Comparison of ENCODE assay signal across 30 mouse cellular contexts in the genomic region with DNA sequence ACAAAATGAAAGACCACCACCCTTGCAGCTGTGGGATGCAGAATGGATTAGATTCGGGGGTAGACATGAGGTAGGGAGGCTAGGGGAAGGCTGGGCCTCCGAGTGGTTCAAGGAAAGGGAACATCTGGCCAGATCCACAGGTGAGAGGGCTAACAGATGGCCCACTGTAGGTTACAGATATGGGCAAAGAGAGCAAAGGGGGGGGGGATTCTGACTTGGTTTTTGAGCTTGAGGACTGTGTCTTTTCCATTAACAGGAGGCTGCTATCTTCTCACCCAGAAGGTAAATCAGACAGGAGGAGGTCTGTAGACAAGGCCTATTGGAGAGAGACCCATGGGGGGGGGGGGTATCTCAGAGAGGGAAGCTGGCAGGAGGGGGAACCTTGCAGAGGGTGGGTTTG. TPM values are rescaled to one million over a fixed set of nuclear protein-coding genes. Genes with fewer than 3 reads are reported as not detected.
A peak's percentile ranks its signal among the peaks of the same experiment; 100 is the strongest.
DNase-seq lines count a peak whose midpoint lies in the region; ATAC-seq and TF ChIP-seq lines count a peak whose summit lies in the region.
"Had no signal": no experiment of that assay in that cellular context is flagged by ENCODE, and none has a peak within 500 bp of the region (broad histone marks: within the 10 kb centered on the region; RNA-seq: fewer than 3 reads in every experiment).

No protein-coding gene starts in this region.

- H3K9me3 ChIP-seq in liver, embryonic 11.5 days (ENCODE audit: control insufficient read depth, low read length), result no peaks in the 10 kb centered on the region
- H3K9me3 ChIP-seq in G1E (replicated peaks), result no peaks in the 10 kb centered on the region
- no peaks in the 10 kb centered on the region for H3K9me3 ChIP-seq in liver, embryonic 14.5 days (ENCODE audit: control insufficient read depth, low read length)
- H3K9me3 ChIP-seq: embryonic facial prominence, embryonic 10.5 days; embryonic facial prominence, embryonic 13.5 days; forebrain, embryonic 13.5 days; heart, embryonic 12.5 days; heart, embryonic 15.5 days; hindbrain, embryonic 10.5 days; hindbrain, embryonic 13.5 days had no signal

- no peak overlapping the region for H3K4me2 ChIP-seq in liver, embryonic 11.5 days
- H3K4me2 ChIP-seq in liver, embryonic 14.5 days (ENCODE audit: low read depth), result no peak overlapping the region
- H3K4me2 ChIP-seq: embryonic facial prominence, embryonic 13.5 days; forebrain, embryonic 13.5 days; heart, embryonic 12.5 days; heart, embryonic 15.5 days; hindbrain, embryonic 13.5 days had no signal

- TF ChIP-seq CTCF in G1E (IDR thresholded peaks at IDR 0.05; ENCODE audit: low read depth, low read length), result no peak
- no peak for TF ChIP-seq CTCF in liver, embryonic 14.5 days (IDR thresholded peaks at IDR 0.05; ENCODE audit: low read depth)
- TF ChIP-seq CTCF in small intestine, adult 2 months (IDR thresholded peaks at IDR 0.05; ENCODE audit: extremely low read depth, insufficient read length, insufficient replicate concordance, low read depth, low read length), result no peak

- no peaks in the 10 kb centered on the region for H3K36me3 ChIP-seq in liver, embryonic 11.5 days (ENCODE audit: control insufficient read depth, insufficient read depth, low read length)
- no peaks in the 10 kb centered on the region for H3K36me3 ChIP-seq in G1E (replicated peaks)
- no peaks in the 10 kb centered on the region for H3K36me3 ChIP-seq in liver, embryonic 14.5 days (replicated peaks; ENCODE audit: control insufficient read depth, insufficient read depth, low read depth)
- H3K36me3 ChIP-seq in small intestine, adult 2 months (ENCODE audit: control insufficient read depth, insufficient read depth, low read length), result no peaks in the 10 kb centered on the region
- H3K36me3 ChIP-seq: embryonic facial prominence, embryonic 10.5 days; embryonic facial prominence, embryonic 13.5 days; heart, embryonic 12.5 days; heart, embryonic 15.5 days; hindbrain, embryonic 10.5 days; hindbrain, embryonic 13.5 days had no signal

- H3K27ac ChIP-seq in liver, embryonic 11.5 days (ENCODE audit: low read depth, low read length), result no peak overlapping the region
- H3K27ac ChIP-seq in liver, embryonic 14.5 days, result no peak overlapping the region
- H3K27ac ChIP-seq in small intestine, adult 2 months (ENCODE audit: insufficient read depth, low read depth, low read length), result peak overlapping the region; percentile 43; the same call in 1 of the 2 replicates
- H3K27ac ChIP-seq: embryonic facial prominence, embryonic 10.5 days; embryonic facial prominence, embryonic 13.5 days; forebrain, embryonic 13.5 days; heart, embryonic 15.5 days; hindbrain, embryonic 10.5 days; hindbrain, embryonic 13.5 days had no signal

- H3K27me3 ChIP-seq in liver, embryonic 11.5 days (replicated peaks; ENCODE audit: control insufficient read depth, insufficient read depth, low read length), result no peaks in the 10 kb centered on the region
- H3K27me3 ChIP-seq in G1E (ENCODE audit: insufficient read depth, low read length), result peaks cover 21% of the 10 kb centered on the region
- H3K27me3 ChIP-seq in liver, embryonic 14.5 days (ENCODE audit: control insufficient read depth, insufficient read depth, low read length), result no peaks in the 10 kb centered on the region
- H3K27me3 ChIP-seq in small intestine, adult 2 months (ENCODE audit: control insufficient read depth, insufficient read depth, low read length), result no peaks in the 10 kb centered on the region
- H3K27me3 ChIP-seq: embryonic facial prominence, embryonic 13.5 days; forebrain, embryonic 13.5 days; heart, embryonic 12.5 days; heart, embryonic 15.5 days; hindbrain, embryonic 13.5 days had no signal

- peaks cover 27% of the 10 kb centered on the region for H3K4me1 ChIP-seq in liver, embryonic 11.5 days (replicated peaks; ENCODE audit: control insufficient read depth, insufficient read depth, low read length)
- peaks cover 47% of the 10 kb centered on the region for H3K4me1 ChIP-seq in G1E (ENCODE audit: insufficient read depth, low read depth, low read length)
- H3K4me1 ChIP-seq in liver, embryonic 14.5 days (replicated peaks; ENCODE audit: control insufficient read depth in 2 of 2, insufficient read depth in 2 of 2, low read length in 1 of 2), result peaks cover 15 to 42% of the 10 kb centered on the region in 2 experiments
- H3K4me1 ChIP-seq in small intestine, adult 2 months (ENCODE audit: control insufficient read depth, insufficient read depth, insufficient read length, low read length), result peaks cover 43% of the 10 kb centered on the region
- H3K4me1 ChIP-seq: embryonic facial prominence, embryonic 10.5 days; embryonic facial prominence, embryonic 13.5 days; hindbrain, embryonic 10.5 days had no signal

- 41% methylated on average over 2 of the region's 2 CpGs for WGBS in liver, embryonic 11.5 days
- WGBS in liver, embryonic 14.5 days (ENCODE audit: insufficient replicate concordance), result 22% methylated on average over 2 of the region's 2 CpGs
- WGBS in small intestine, adult 2 months, result 87% methylated on average over 2 of the region's 2 CpGs

- peak; percentile 66 for ATAC-seq in liver, embryonic 11.5 days (replicated peaks; ENCODE audit: low FRiP score)
- peak; percentile 15; the same call in 1 of the 2 replicates for ATAC-seq in G1E (ENCODE audit: extremely low read depth, insufficient number of reproducible peaks, low FRiP score, poor library complexity, severe bottlenecking)
- peak; percentile 44; the same call in 1 of the 2 replicates for ATAC-seq in liver, embryonic 14.5 days (ENCODE audit: insufficient read depth)
- ATAC-seq: forebrain, embryonic 13.5 days; forebrain, postnatal 0 days; hindbrain, embryonic 16.5 days had no signal

- no peak overlapping the region for H3K9ac ChIP-seq in liver, embryonic 11.5 days (ENCODE audit: low read depth, low read length)
- no peak overlapping the region for H3K9ac ChIP-seq in liver, embryonic 14.5 days (replicated peaks)
- H3K9ac ChIP-seq: embryonic facial prominence, embryonic 13.5 days; forebrain, embryonic 13.5 days; forebrain, postnatal 0 days; heart, embryonic 12.5 days; heart, embryonic 15.5 days; hindbrain, embryonic 13.5 days had no signal

- no peak overlapping the region for H3K4me3 ChIP-seq in liver, embryonic 11.5 days (ENCODE audit: low read depth, low read length)
- H3K4me3 ChIP-seq in G1E (ENCODE audit: low read depth, low read length), result no peak overlapping the region
- H3K4me3 ChIP-seq in liver, embryonic 14.5 days (ENCODE audit: insufficient read depth in 1 of 2, low read depth in 2 of 2, low read length in 2 of 2), result no peak overlapping the region
- H3K4me3 ChIP-seq in small intestine, adult 2 months (ENCODE audit: low read depth, low read length), result no peak overlapping the region
- H3K4me3 ChIP-seq: embryonic facial prominence, embryonic 10.5 days; embryonic facial prominence, embryonic 13.5 days; erythroblast, embryonic 14.5 days; forebrain, embryonic 13.5 days; heart, embryonic 12.5 days; heart, embryonic 15.5 days; hindbrain, embryonic 10.5 days; hindbrain, embryonic 13.5 days had no signal

- DNase-seq in liver, embryonic 11.5 days (ENCODE audit: low spot score), result no peak
- DNase-seq in liver (no peak), G1E (ENCODE audit: low spot score) (no peak)
- peak in 1 of 3 experiments; percentile 7 for DNase-seq in liver, embryonic 14.5 days (ENCODE audit: low read depth in 3 of 3, low spot score in 3 of 3)
- DNase-seq in frontal cortex, postnatal 10 days (ENCODE audit: low spot score in 2 of 2), result no peak
- no peak for DNase-seq in layer of hippocampus, adult 18-20 months (ENCODE audit: low spot score in 2 of 2)
- DNase-seq: adrenal gland, adult 2 months; adrenal gland, postnatal 25 days; B cell, adult 2 months; cerebellum, adult 11-12 months; cerebellum, adult 8-10 months; cerebellum, postnatal 10 days; cerebellum, postnatal 36 days; embryo, embryonic 11 days; forebrain, postnatal 0 days; gastrocnemius, postnatal 25 days; heart, adult 18-20 months; heart, postnatal 10 days; heart, postnatal 36 days had no signal

- no peak for TF ChIP-seq POLR2A in small intestine, adult 2 months (IDR thresholded peaks at IDR 0.05; ENCODE audit: low read depth, low read length)

- no peak for TF ChIP-seq EP300 in liver, embryonic 14.5 days (IDR thresholded peaks at IDR 0.05; ENCODE audit: low read depth)

RNA-seq across cellular contexts. Expression of a gene that starts 11.5 kb away (rescaled TPM):
- polyA plus RNA-seq in liver, embryonic 11.5 days (2014; fragmentation: Nextera tagmentation; extraction: Ambion mirVana), result 18.4 and 18.6 TPM in 2 replicates
- total RNA-seq in G1E (2014; fragmentation: Nextera tagmentation), result 28.6 and 35.0 TPM in 2 replicates
- total RNA-seq in G1E (2017), result 9.9 and 11.6 TPM in 2 replicates
- 10.5 and 11.1 TPM in 2 replicates for polyA plus RNA-seq in G1E (2012)
- polyA plus RNA-seq in liver, embryonic 14.5 days (2012; rRNA removed), result 7.5 and 7.8 TPM in 2 replicates
- 8.3 and 9.1 TPM in 2 replicates for polyA plus RNA-seq in liver, embryonic 14.5 days (2014; fragmentation: Nextera tagmentation; extraction: Ambion mirVana)
- polyA plus RNA-seq in small intestine, adult 2 months (2012; rRNA removed), result 80.2 and 180 TPM in 2 replicates
- total RNA-seq in layer of hippocampus, adult 18-20 months (2021), result 10 to 100 TPM; 46.3 to 48.6 TPM

RNA-seq across cellular contexts. Expression of a gene that starts 46.0 kb away (rescaled TPM):
- 0.36 and 0.38 TPM in 2 replicates for polyA plus RNA-seq in liver, embryonic 11.5 days (2014; fragmentation: Nextera tagmentation; extraction: Ambion mirVana)
- total RNA-seq in G1E (2014; fragmentation: Nextera tagmentation) (not detected in 2 replicates), G1E (2017) (0.05 TPM in 1 of 2 replicates, not detected in the other)
- polyA plus RNA-seq in G1E (2012), result 0.03 TPM in 1 of 2 replicates, not detected in the other
- polyA plus RNA-seq in liver, embryonic 14.5 days (2012; rRNA removed), result 0.12 and 0.23 TPM in 2 replicates
- polyA plus RNA-seq in liver, embryonic 14.5 days (2014; fragmentation: Nextera tagmentation; extraction: Ambion mirVana), result 0.05 and 0.17 TPM in 2 replicates
- polyA plus RNA-seq in small intestine, adult 2 months (2012; rRNA removed), result 0.55 and 0.82 TPM in 2 replicates
- under 1 TPM; 0.68 to 0.77 TPM for total RNA-seq in layer of hippocampus, adult 18-20 months (2021)
- total RNA-seq: MEL had no signal
- polyA plus RNA-seq: erythroblast, embryonic 14.5 days had no signal

Comparison
In these comparisons a context has a peak if more than half of its experiments do, and no peak if none do; other contexts are left out.
1. ATAC-seq: peak in every context shown above with its lines; median percentile 66 in liver, embryonic 11.5 days; 44 in liver, embryonic 14.5 days; 15 in G1E.